Mouse (Mus musculus) testis, adult 2 months (tissue): Measurements from ENCODE around the gene Akip1.

Source experiments
- CTCF ChIP-seq: fragments of 200-500 bp; IDR thresholded peaks from 2 replicates; pipeline ENCODE4 v1.5.1; 2012; ENCODE audit warnings: low read depth, mild to moderate bottlenecking, inconsistent platforms, low read length, moderate library complexity; ENCODE audit not compliant: control insufficient read depth, insufficient read depth, insufficient replicate concordance
- POLR2A ChIP-seq: fragments of 200-500 bp; IDR thresholded peaks from 2 replicates; pipeline ENCODE4 v1.6.1; 2012; ENCODE audit warnings: low read depth, mild to moderate bottlenecking, inconsistent platforms, low read length, moderate library complexity; ENCODE audit not compliant: control insufficient read depth

GRCm38 (mm10) chr7:109695339-109695726 lies 8.2 kb upstream of the Akip1 start:
- no peak for TF ChIP-seq POLR2A
- no peak for TF ChIP-seq CTCF
